Mouse (Mus musculus) hindbrain, embryonic 10.5 days (tissue): ENCODE results near the gene Wdcp. TPM values are rescaled to one million over a fixed set of nuclear protein-coding genes. Genes with fewer than 3 reads are reported as not detected.

Experiments used
- DNase-seq: peaks from one replicate; pipeline ENCODE4 v3.0.0-alpha.2; 2017; ENCODE audit warnings: low spot score
- H3K27ac ChIP-seq: fragments of 300-500 bp; sonication (generic); 2 replicates; pipeline ENCODE4 v1.5.1; 2016; ENCODE audit warnings: mild to moderate bottlenecking, moderate library complexity
- H3K27me3 ChIP-seq: fragments of 300-500 bp; sonication (generic); 2 replicates; pipeline ENCODE4 v1.6.1; 2016; ENCODE audit warnings: mild to moderate bottlenecking; ENCODE audit not compliant: poor library complexity, insufficient read depth, severe bottlenecking
- H3K36me3 ChIP-seq: fragments of 300-500 bp; sonication (generic); 2 replicates; pipeline ENCODE4 v1.6.1; 2016; ENCODE audit warnings: mild to moderate bottlenecking, moderate library complexity
- H3K4me1 ChIP-seq: fragments of 300-500 bp; sonication (generic); replicated peaks from 2 replicates; pipeline ENCODE4 v1.6.1; 2016; ENCODE audit warnings: mild to moderate bottlenecking
- H3K4me3 ChIP-seq: fragments of 300-500 bp; sonication (generic); 2 replicates; pipeline ENCODE4 v1.5.1; 2016; ENCODE audit warnings: mild to moderate bottlenecking, moderate library complexity
- H3K9me3 ChIP-seq: fragments of 300-500 bp; sonication (generic); 2 replicates; pipeline ENCODE4 v1.6.1; 2016; ENCODE audit warnings: mild to moderate bottlenecking, moderate library complexity
- WGBS: fragments of 180-500 bp; shearing (Covaris S2); methylation state at CpG from one replicate; pipeline ENCODE4 v1.1.7; 2016; 5-methylcytosine and 5-hydroxymethylcytosine counted together
- polyA plus RNA-seq: library from polyadenylated mRNA; unstranded; fragments of >200 nt; fragmentation: Nextera tagmentation; extraction: Ambion mirVana; gene quantifications from 2 replicates; pipeline ENCODE4 v1.2.1, GENCODE M21; 2016

Gene Wdcp
- polyA plus RNA-seq, 1 experiment from 2014 or later = 27.2 TPM

DNA sequence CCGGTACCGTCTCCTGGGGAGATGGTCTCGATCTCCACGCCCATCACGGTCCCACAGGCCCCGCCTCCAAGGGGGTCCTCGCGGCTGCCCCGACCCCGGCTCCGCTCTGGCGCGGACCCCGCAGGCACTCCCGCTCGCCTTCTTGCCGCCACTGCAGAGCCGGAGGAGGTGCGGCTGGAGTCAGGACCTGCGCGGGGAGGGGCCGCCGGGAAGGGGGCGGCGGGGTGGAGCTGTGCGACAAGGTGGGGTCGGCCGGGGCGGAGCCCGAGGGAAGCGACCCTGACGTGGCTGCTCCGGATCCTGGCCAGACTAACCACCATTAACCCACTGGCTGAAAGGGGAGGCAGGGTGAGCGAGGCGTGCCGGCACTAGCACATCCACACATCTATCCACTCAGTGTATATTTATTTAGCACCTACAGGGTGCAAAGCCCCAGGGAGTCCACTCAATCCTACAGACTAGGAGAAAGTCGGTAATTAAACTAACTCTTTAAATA lies 1.7 kb upstream of the Wdcp start, which contains the start of gene Fkbp1b:
Gene Fkbp1b, minus strand, starts transcription at position 200 of the 496 bp plus-strand sequence.
- peak within 1 kb of the TSS; percentile 87 for H3K27ac ChIP-seq
- peak within 1 kb of the TSS; percentile 72 for H3K4me3 ChIP-seq
- peak; percentile 76 for DNase-seq
- H3K36me3 ChIP-seq = no peaks in the 10 kb centered on the region
- under 1% methylated on average over 37 of the region's 37 CpGs for WGBS
- H3K9me3 ChIP-seq = no peaks in the 10 kb centered on the region
- peaks cover 32% of the 10 kb centered on the region for H3K27me3 ChIP-seq
- H3K4me1 ChIP-seq = peaks cover 25% of the 10 kb centered on the region

DNA sequence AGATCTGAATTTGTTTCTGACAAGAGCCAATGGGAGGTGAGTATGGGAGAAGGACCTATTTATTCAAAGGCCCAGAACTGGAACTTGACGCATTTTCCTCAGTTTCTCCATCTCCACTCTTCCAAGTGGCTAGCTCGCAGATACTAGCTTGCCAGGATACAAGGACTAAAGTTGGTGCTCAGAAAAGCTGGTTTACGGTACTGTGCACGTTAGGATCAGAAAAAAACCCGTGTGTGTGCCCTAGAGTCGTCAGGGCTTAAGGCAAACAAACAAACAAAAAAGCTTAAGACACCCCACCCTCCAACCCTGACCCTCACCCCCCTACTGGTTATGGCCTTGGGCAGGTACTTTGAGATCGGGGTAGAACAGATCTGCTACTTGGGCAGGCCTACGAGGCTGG lies 647 bp upstream of the Wdcp start:
- no peaks in the 10 kb centered on the region for H3K36me3 ChIP-seq
- H3K4me3 ChIP-seq = no peak overlapping the region
- H3K27ac ChIP-seq = no peak overlapping the region
- DNase-seq = no peak
- peaks cover 32% of the 10 kb centered on the region for H3K27me3 ChIP-seq
- peaks cover 25% of the 10 kb centered on the region for H3K4me1 ChIP-seq
- H3K9me3 ChIP-seq = no peaks in the 10 kb centered on the region
- 84% methylated on average over 8 of the region's 8 CpGs for WGBS

DNA sequence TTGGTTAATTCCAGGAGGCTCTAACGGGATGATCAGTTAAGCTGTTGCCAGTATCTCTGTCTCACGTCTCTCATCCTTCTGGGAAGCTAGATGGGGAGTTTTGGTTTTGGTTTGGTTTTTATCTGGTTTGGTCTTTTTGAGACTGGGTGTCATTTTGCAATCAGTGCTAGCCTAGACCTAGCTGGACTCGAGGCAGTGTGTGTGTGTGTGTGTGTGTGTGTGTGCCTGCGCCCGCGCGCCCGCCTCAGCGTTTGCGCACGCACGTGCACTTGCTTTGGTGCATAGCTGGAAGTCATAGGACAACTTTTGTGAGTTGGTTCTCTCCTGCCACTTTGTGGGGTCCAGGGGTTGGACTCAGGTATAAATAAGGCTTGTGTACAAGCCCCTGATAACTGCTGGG lies 638 bp downstream of the Wdcp start:
- WGBS = under 1% methylated on average over 12 of the region's 12 CpGs
- Histone ChIP-seq H3K9me3 (no peaks in the 10 kb centered on the region), H3K27me3 (peaks cover 32% of the 10 kb centered on the region), H3K27ac (peak overlapping the region; percentile 84), H3K36me3 (no peaks in the 10 kb centered on the region; the same call in 1 of the 2 replicates), H3K4me3 (peak overlapping the region; percentile 73), H3K4me1 (peaks cover 25% of the 10 kb centered on the region)
- peak; percentile 53 for DNase-seq

DNA sequence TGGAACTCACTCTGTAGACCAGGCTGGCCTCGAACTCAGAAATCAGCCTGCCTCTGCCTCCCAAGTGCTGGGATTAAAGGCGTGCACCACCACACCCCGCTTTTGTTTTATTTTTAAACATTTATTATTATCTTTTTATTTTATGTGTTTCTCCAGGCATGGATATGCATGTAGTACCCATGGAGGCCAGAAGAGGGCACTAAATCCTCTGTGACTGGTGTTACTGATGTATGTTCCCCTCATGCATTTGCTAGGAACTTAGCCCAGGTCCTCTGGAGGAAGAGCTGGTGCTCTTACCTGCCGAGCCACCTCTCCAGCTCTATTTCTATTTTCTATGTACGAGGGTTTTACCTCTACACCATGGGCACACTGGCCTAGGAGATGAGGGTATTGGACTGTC lies 13.1 kb downstream of the Wdcp start:
- Histone ChIP-seq H3K36me3 (peaks cover 63% of the 10 kb centered on the region), H3K4me3 (no peak overlapping the region), H3K27me3 (no peaks in the 10 kb centered on the region), H3K9me3 (no peaks in the 10 kb centered on the region), H3K4me1 (peaks cover 10% of the 10 kb centered on the region), H3K27ac (no peak overlapping the region)
- WGBS = 96% methylated on average over 5 of the region's 5 CpGs
- DNase-seq = no peak

DNA sequence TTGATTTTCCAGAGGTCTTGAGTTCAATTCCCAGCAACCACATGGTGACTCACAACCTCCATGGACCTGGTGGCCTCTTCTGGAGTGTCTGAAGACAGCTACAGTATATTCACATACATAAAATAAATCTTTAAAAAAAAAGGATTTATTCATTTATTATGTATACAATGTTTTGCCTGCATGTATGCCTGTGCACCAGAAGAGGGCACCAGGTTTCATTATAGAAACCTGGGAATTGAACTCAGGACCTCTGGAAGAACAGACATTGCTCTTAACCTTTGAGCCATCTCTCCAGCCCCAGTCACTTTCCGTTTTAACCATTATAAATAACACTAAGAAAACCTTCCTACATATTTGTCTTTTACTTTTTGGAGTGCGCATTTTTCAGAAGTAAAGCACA lies 13.7 kb downstream of the Wdcp start:
- H3K36me3 ChIP-seq = peaks cover 57% of the 10 kb centered on the region
- H3K4me1 ChIP-seq = peaks cover 10% of the 10 kb centered on the region
- no peak overlapping the region for H3K27ac ChIP-seq
- H3K9me3 ChIP-seq = no peaks in the 10 kb centered on the region
- no peaks in the 10 kb centered on the region for H3K27me3 ChIP-seq
- 95% methylated on average over 2 of the region's 2 CpGs for WGBS
- no peak for DNase-seq
- H3K4me3 ChIP-seq = no peak overlapping the region

DNA sequence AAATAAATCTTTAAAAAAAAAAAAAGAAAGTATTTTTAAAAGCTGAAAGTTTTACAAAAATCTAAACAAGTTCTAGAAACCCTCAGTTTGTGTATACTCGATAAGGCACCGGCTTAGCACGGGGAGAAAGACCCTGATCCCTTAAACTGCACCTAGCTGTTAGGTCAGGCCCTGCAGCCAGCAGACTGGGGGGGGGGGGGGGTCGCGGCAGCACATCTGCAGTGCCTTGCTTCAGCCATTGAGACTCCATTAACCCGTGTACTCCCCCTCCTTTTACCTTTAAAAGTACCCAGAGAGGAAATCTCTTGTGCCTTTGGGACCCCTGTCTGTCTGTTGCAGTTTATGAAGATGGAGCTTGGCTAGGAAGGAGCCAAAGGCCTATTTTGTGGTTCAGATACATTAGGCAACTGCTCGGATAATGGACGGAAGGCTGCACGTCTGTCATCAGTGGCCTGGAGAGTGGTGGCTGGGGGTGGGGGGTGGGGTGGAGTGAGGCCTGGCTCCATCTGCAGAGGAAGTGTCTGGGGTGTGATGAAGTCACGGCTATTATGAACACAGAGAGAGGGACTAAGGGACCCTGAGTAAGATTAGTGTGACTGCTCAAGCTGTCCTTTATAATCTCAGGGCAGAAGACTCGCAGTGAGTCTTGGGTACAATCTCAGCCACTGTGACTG lies 16.3 kb downstream of the Wdcp start:
- Histone ChIP-seq H3K27me3 (no peaks in the 10 kb centered on the region), H3K9me3 (peaks cover 3% of the 10 kb centered on the region; the same call in 1 of the 2 replicates), H3K4me3 (no peak overlapping the region), H3K36me3 (peaks cover 36% of the 10 kb centered on the region), H3K4me1 (peaks cover 18% of the 10 kb centered on the region), H3K27ac (peak overlapping the region; percentile 62)
- peak; percentile 50 for DNase-seq
- WGBS = 45% methylated on average over 11 of the region's 11 CpGs

DNA sequence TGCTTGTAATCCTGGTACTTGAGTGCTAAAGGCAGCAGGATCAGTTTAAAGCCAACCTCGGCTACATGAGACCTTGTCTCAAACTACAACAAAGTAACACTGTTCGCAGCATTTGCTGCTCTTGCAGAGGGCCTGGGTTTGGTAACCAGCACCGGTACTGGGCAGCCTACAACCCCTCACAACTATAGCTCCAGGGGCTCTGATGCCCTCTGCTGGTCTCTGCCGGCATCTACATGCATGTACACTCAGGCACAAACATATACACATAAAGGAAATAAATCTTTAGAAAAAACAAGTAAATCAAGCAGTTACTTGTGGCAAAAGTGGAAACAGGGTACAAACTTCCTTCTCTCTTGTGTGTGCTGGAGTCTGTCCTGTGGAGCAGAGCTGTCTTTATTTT lies 19.6 kb downstream of the Wdcp start:
- Histone ChIP-seq H3K4me3 (no peak overlapping the region), H3K9me3 (peaks cover 3% of the 10 kb centered on the region; the same call in 1 of the 2 replicates), H3K27ac (no peak overlapping the region), H3K36me3 (peaks cover 9% of the 10 kb centered on the region), H3K27me3 (no peaks in the 10 kb centered on the region), H3K4me1 (peaks cover 23% of the 10 kb centered on the region)
- WGBS = 90% methylated on average over 4 of the region's 4 CpGs
- DNase-seq = no peak

DNA sequence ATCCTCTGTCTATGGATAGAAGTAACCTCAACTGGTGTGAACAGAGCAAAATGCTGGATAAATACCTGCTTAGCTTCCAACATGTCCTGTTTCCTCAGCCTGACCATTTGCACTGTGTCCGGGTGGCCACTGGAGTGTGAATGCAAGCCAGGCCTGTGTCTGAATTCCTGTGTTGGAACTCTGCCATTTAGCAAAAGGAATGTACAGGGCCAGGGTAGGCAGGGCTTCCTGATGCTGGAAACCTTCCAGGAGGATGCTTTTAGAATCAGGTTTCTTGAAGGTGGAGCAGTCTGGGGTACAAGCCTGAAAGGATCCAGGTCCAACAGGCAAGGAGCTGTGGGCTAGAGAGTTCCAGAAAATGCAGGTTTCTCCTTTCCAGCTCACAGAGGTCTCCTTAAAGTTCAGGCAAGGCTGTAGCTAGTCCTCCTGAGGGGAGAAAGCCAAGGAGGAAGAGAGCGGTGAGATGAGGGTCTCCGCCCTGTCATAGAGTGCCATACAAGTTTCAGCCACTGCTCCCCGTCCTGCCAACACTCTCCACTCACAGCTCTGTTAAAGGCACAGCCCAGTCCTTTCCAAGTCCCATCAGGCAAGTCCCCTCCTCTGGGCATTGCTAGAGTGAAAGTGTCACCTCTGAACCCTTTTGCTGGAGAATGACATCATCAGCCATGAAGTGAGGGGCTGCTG lies 20.7 kb downstream of the Wdcp start:
- no peaks in the 10 kb centered on the region for H3K27me3 ChIP-seq
- no peak for DNase-seq
- 0 out of 2 replicates have a peak overlapping the region, but pooled peaks have one; percentile 13 for H3K27ac ChIP-seq
- peaks cover 4% of the 10 kb centered on the region; the same call in 1 of the 2 replicates for H3K36me3 ChIP-seq
- H3K9me3 ChIP-seq = peaks cover 3% of the 10 kb centered on the region; the same call in 1 of the 2 replicates
- no peak overlapping the region for H3K4me3 ChIP-seq
- peaks cover 28% of the 10 kb centered on the region for H3K4me1 ChIP-seq
- 86% methylated on average over 4 of the region's 4 CpGs for WGBS

DNA sequence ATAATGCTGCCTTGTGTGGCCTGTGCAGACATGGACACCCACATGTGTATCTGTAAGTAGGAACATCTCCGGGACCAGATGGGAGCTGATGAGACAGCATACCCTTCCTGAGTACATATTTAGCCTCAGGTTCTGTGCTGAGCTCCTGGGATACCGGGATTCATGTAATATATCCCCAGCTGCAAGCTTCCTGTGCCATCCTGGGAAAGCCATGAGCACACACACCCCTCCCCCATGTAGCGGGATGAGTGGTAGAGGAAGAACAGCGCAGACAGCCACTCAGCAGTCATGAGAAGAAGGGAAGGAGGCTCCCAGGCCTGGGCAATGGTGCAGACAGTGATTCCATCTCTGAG lies 21.2 kb downstream of the Wdcp start:
- 0 out of 2 replicates have a peak overlapping the region, but pooled peaks have one; percentile 13 for H3K27ac ChIP-seq
- DNase-seq = no peak
- H3K4me1 ChIP-seq = peaks cover 26% of the 10 kb centered on the region
- 84% methylated on average over 4 of the region's 4 CpGs for WGBS
- H3K27me3 ChIP-seq = no peaks in the 10 kb centered on the region
- peaks cover 4% of the 10 kb centered on the region; the same call in 1 of the 2 replicates for H3K36me3 ChIP-seq
- no peak overlapping the region for H3K4me3 ChIP-seq
- peaks cover 3% of the 10 kb centered on the region; the same call in 1 of the 2 replicates for H3K9me3 ChIP-seq

DNA sequence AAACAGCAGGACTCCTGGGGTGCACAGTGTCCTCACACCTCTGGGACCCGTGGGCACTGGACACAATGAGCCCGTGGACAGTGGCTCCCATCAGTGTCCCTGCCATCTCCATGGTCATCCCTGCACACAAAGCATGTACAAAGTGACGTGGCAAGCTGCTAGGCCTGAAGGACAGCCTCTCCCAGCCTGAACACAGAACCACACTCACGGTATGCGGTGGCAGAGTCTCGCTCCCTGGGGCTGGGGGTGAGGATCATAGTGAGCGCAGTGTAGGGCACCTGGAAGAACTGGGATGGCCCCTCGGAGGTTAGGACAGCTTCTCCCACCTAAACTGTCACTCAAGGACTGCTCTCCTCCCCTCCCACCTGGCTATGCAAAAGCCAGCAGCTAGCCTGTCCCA lies 25.8 kb downstream of the Wdcp start:
- Histone ChIP-seq H3K27me3 (peaks cover 10% of the 10 kb centered on the region), H3K27ac (no peak overlapping the region; the same call in 1 of the 2 replicates), H3K36me3 (no peaks in the 10 kb centered on the region), H3K4me3 (no peak overlapping the region), H3K9me3 (no peaks in the 10 kb centered on the region), H3K4me1 (peaks cover 21% of the 10 kb centered on the region)
- DNase-seq = no peak
- 77% methylated on average over 8 of the region's 8 CpGs for WGBS

DNA sequence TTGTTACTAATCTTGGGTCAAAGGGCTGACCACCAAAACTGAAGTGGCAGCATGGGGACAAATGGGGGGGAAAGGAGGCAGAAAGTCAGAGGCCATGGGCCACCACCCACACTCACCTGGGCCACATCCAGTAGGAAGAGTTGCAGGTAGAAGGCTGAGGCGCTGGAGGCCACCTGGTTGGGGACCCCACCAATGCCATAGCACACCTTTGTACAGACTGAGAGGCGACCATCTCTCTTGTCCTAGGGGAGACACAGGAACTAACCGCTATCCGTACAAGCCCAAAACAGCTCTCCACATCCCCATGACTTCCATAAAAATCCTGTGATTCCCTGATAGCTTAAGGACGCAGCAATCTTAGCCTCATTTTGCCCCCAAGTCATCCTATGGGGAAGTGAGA lies 28.2 kb downstream of the Wdcp start:
- H3K36me3 ChIP-seq = no peaks in the 10 kb centered on the region
- 89% methylated on average over 5 of the region's 5 CpGs for WGBS
- H3K9me3 ChIP-seq = no peaks in the 10 kb centered on the region
- H3K4me3 ChIP-seq = no peak overlapping the region
- peaks cover 23% of the 10 kb centered on the region for H3K4me1 ChIP-seq
- H3K27me3 ChIP-seq = peaks cover 13% of the 10 kb centered on the region
- no peak for DNase-seq
- H3K27ac ChIP-seq = no peak overlapping the region

DNA sequence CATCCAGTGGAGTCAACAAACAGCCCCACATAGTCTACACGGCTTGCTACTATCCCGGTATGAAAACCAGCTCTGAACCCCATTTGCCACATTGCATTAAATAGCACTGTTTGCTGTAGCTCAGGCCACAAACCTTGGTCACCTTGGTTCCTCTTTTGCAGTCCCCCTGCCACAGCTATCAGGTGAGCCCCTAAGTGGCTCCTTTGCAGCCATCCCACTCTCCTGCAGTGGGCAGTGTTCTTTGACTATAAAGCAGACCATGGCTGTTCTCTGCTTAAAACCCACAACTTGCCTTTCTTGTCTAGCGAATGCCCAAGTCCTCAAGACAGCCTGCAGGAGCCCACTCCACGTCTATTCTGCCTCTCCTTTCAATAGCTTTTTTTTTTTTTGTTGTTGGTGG lies 29.2 kb downstream of the Wdcp start:
- Histone ChIP-seq H3K9me3 (no peaks in the 10 kb centered on the region), H3K27me3 (peaks cover 13% of the 10 kb centered on the region), H3K4me1 (peaks cover 23% of the 10 kb centered on the region), H3K36me3 (no peaks in the 10 kb centered on the region), H3K4me3 (no peak overlapping the region), H3K27ac (no peak overlapping the region)
- WGBS = 55% methylated on average over 4 of the region's 4 CpGs
- DNase-seq = no peak

DNA sequence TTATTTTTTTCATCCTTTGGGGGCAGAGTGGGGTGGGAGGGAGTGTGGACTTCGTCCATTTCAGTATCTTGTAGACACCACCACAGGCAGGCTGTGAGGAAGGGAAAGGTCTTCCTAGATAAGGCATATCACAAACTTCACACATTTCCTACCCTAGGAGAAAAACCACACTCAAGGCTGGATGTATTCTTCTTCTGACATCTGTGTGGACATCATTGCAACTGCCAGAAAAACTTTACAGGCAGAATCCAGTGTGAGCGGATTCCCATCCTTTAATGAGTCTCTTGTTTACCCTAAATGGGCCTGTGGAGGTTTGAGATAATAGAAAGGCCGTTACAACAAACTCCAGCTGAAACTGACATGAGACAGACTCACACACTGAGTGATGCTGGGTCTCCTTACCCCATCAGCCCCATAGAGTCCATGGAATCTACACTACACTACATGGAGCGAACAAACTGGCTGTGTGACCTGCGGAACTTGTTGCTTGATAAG lies 29.9 kb downstream of the Wdcp start:
- peaks cover 15% of the 10 kb centered on the region for H3K4me1 ChIP-seq
- H3K27me3 ChIP-seq = peaks cover 13% of the 10 kb centered on the region
- no peaks in the 10 kb centered on the region for H3K9me3 ChIP-seq
- peak overlapping the region; percentile 74; the same call in 1 of the 2 replicates for H3K27ac ChIP-seq
- DNase-seq = no peak
- H3K4me3 ChIP-seq = no peak overlapping the region
- 83% methylated on average over 5 of the region's 5 CpGs for WGBS
- H3K36me3 ChIP-seq = no peaks in the 10 kb centered on the region
